Mouse (Mus musculus) kidney, embryonic 14.5 days (tissue): Measurements from ENCODE around the gene Uimc1. TPM values are rescaled to one million over a fixed set of nuclear protein-coding genes. Genes with fewer than 3 reads are reported as not detected.

Experiments used
- ATAC-seq: fragments of 200-750 bp; cut with Nextera tagmentation; 2 replicates; pipeline ENCODE4 v1.8.0; 2017; ENCODE audit warnings: moderate number of reproducible peaks, mild to moderate bottlenecking, moderate TSS enrichment, moderate library complexity; ENCODE audit not compliant: low FRiP score, low TSS enrichment
- H3K27ac ChIP-seq: fragments of 300-500 bp; sonication (generic); 2 replicates; pipeline ENCODE4 v1.5.1; 2014; ENCODE audit warnings: low read depth, mild to moderate bottlenecking, low read length, moderate library complexity, mixed read lengths
- H3K27me3 ChIP-seq: fragments of 300-500 bp; sonication (generic); 2 replicates; pipeline ENCODE4 v1.6.1; 2014; ENCODE audit warnings: mild to moderate bottlenecking, low read length; ENCODE audit not compliant: control insufficient read depth, insufficient read depth
- H3K36me3 ChIP-seq: fragments of 300-500 bp; sonication (generic); 2 replicates; pipeline ENCODE4 v1.6.1; 2014; ENCODE audit warnings: low read length, mixed read lengths; ENCODE audit not compliant: control insufficient read depth, insufficient read depth
- H3K4me1 ChIP-seq: fragments of 300-500 bp; sonication (generic); 2 replicates; pipeline ENCODE4 v1.6.1; 2014; ENCODE audit warnings: low read length, mixed read lengths; ENCODE audit not compliant: control insufficient read depth, insufficient read depth
- H3K4me2 ChIP-seq: fragments of 300-500 bp; sonication (generic); replicated peaks from 2 replicates; pipeline ENCODE4 v1.6.1; 2014; ENCODE audit warnings: low read depth, mild to moderate bottlenecking, low read length
- H3K4me3 ChIP-seq: fragments of 300-500 bp; sonication (generic); 2 replicates; pipeline ENCODE4 v1.5.1; 2014; ENCODE audit warnings: mild to moderate bottlenecking, low read length
- H3K9ac ChIP-seq: fragments of 300-500 bp; sonication (generic); 2 replicates; pipeline ENCODE4 v1.6.1; 2014; ENCODE audit warnings: low read depth, mild to moderate bottlenecking, low read length, moderate library complexity
- H3K9me3 ChIP-seq: fragments of 300-500 bp; sonication (generic); 2 replicates; pipeline ENCODE4 v1.6.1; 2016; ENCODE audit warnings: low read length; ENCODE audit not compliant: control insufficient read depth
- WGBS: fragments of 180-500 bp; shearing (Covaris S2); extraction: QIAGEN DNeasy Blood & Tissue Kit; methylation state at CpG from one replicate; pipeline ENCODE4 v1.1.7; 2014; 5-methylcytosine and 5-hydroxymethylcytosine counted together
- polyA plus RNA-seq: library from polyadenylated mRNA; unstranded; fragments of >200 nt; fragmentation: Nextera tagmentation; extraction: Ambion mirVana; gene quantifications from 2 replicates; pipeline ENCODE4 v1.2.1, GENCODE M21; 2014

Uimc1 gene
- polyA plus RNA-seq, 1 experiment from 2014 or later: 29.6 TPM

GRCm38 (mm10) chr13:55011103-55011502 lies 89.0 kb downstream of the Uimc1 start:
- peaks cover 3% of the 10 kb centered on the region; the same call in 1 of the 2 replicates for H3K4me1 ChIP-seq
- ATAC-seq: no peak
- no peak overlapping the region for H3K4me3 ChIP-seq
- H3K4me2 ChIP-seq: no peak overlapping the region
- WGBS: 94% methylated on average over 15 of the region's 15 CpGs
- H3K27ac ChIP-seq: no peak overlapping the region
- H3K9ac ChIP-seq: no peak overlapping the region
- H3K36me3 ChIP-seq: no peaks in the 10 kb centered on the region
- no peaks in the 10 kb centered on the region for H3K9me3 ChIP-seq
- H3K27me3 ChIP-seq: no peaks in the 10 kb centered on the region

- 77% methylated on average over 6 of the region's 6 CpGs for WGBS
- Histone ChIP-seq H3K36me3 (no peaks in the 10 kb centered on the region), H3K4me3 (no peak overlapping the region), H3K4me2 (no peak overlapping the region), H3K9me3 (no peaks in the 10 kb centered on the region), H3K4me1 (peaks cover 3% of the 10 kb centered on the region; the same call in 1 of the 2 replicates), H3K9ac (no peak overlapping the region), H3K27ac (no peak overlapping the region), H3K27me3 (no peaks in the 10 kb centered on the region)
- ATAC-seq: no peak
These were observed 91.5 kb downstream of the Uimc1 start for GRCm38 (mm10) chr13:55008589-55008988.

- H3K27ac ChIP-seq: no peak overlapping the region
- ATAC-seq: no peak
- no peak overlapping the region for H3K4me3 ChIP-seq
- H3K4me2 ChIP-seq: no peak overlapping the region
- WGBS: 79% methylated on average over 7 of the region's 7 CpGs
- no peaks in the 10 kb centered on the region for H3K27me3 ChIP-seq
- H3K9ac ChIP-seq: no peak overlapping the region
- H3K9me3 ChIP-seq: no peaks in the 10 kb centered on the region
- H3K36me3 ChIP-seq: no peaks in the 10 kb centered on the region
- no peaks in the 10 kb centered on the region for H3K4me1 ChIP-seq
These were observed 93.7 kb downstream of the Uimc1 start for GRCm38 (mm10) chr13:55006415-55006742.

- Histone ChIP-seq H3K9ac (no peak overlapping the region), H3K9me3 (no peaks in the 10 kb centered on the region), H3K4me3 (no peak overlapping the region), H3K4me1 (no peaks in the 10 kb centered on the region), H3K4me2 (no peak overlapping the region), H3K36me3 (no peaks in the 10 kb centered on the region), H3K27me3 (no peaks in the 10 kb centered on the region), H3K27ac (no peak overlapping the region)
- ATAC-seq: peak; percentile 45; the same call in 1 of the 2 replicates
- WGBS: 65% methylated on average over 31 of the region's 31 CpGs
These were observed 94.2 kb downstream of the Uimc1 start for GRCm38 (mm10) chr13:55005691-55006414.

- H3K9me3 ChIP-seq: no peaks in the 10 kb centered on the region
- H3K4me3 ChIP-seq: no peak overlapping the region
- H3K27ac ChIP-seq: no peak overlapping the region
- no peak overlapping the region for H3K4me2 ChIP-seq
- WGBS: 43% methylated on average over 11 of the region's 11 CpGs
- peak; percentile 19; the same call in 1 of the 2 replicates for ATAC-seq
- H3K36me3 ChIP-seq: no peaks in the 10 kb centered on the region
- no peaks in the 10 kb centered on the region for H3K4me1 ChIP-seq
- H3K9ac ChIP-seq: no peak overlapping the region
- no peaks in the 10 kb centered on the region; the same call in 1 of the 2 replicates for H3K27me3 ChIP-seq
These were observed 95.5 kb downstream of the Uimc1 start for GRCm38 (mm10) chr13:55004646-55005045.

- no peak overlapping the region for H3K27ac ChIP-seq
- H3K4me3 ChIP-seq: no peak overlapping the region
- no peak overlapping the region for H3K4me2 ChIP-seq
- no peaks in the 10 kb centered on the region for H3K36me3 ChIP-seq
- H3K9me3 ChIP-seq: no peaks in the 10 kb centered on the region
- no peaks in the 10 kb centered on the region for H3K4me1 ChIP-seq
- H3K27me3 ChIP-seq: no peaks in the 10 kb centered on the region; the same call in 1 of the 2 replicates
- 76% methylated on average over 10 of the region's 10 CpGs for WGBS
- no peak for ATAC-seq
- no peak overlapping the region for H3K9ac ChIP-seq
These were observed 98.0 kb downstream of the Uimc1 start for GRCm38 (mm10) chr13:55002090-55002489.

GRCm38 (mm10) chr13:55000433-55000832 lies 99.7 kb downstream of the Uimc1 start:
- H3K27ac ChIP-seq: no peak overlapping the region
- no peak for ATAC-seq
- H3K36me3 ChIP-seq: no peaks in the 10 kb centered on the region
- H3K27me3 ChIP-seq: no peaks in the 10 kb centered on the region; the same call in 1 of the 2 replicates
- H3K4me3 ChIP-seq: no peak overlapping the region
- 71% methylated on average over 10 of the region's 10 CpGs for WGBS
- H3K9me3 ChIP-seq: no peaks in the 10 kb centered on the region
- H3K9ac ChIP-seq: no peak overlapping the region
- no peaks in the 10 kb centered on the region for H3K4me1 ChIP-seq
- no peak overlapping the region for H3K4me2 ChIP-seq

- Histone ChIP-seq H3K4me3 (no peak overlapping the region), H3K4me2 (no peak overlapping the region), H3K9ac (no peak overlapping the region), H3K36me3 (no peaks in the 10 kb centered on the region), H3K27ac (no peak overlapping the region), H3K27me3 (no peaks in the 10 kb centered on the region; the same call in 1 of the 2 replicates), H3K4me1 (no peaks in the 10 kb centered on the region), H3K9me3 (no peaks in the 10 kb centered on the region)
- 88% methylated on average over 8 of the region's 8 CpGs for WGBS
- ATAC-seq: no peak
These were observed 102.5 kb downstream of the Uimc1 start for GRCm38 (mm10) chr13:54997568-54997967.

GRCm38 (mm10) chr13:54995161-54995560 lies 104.9 kb downstream of the Uimc1 start:
- H3K36me3 ChIP-seq: no peaks in the 10 kb centered on the region
- no peak overlapping the region for H3K4me2 ChIP-seq
- no peak overlapping the region for H3K4me3 ChIP-seq
- H3K27ac ChIP-seq: no peak overlapping the region
- ATAC-seq: no peak
- H3K4me1 ChIP-seq: no peaks in the 10 kb centered on the region
- 76% methylated on average over 6 of the region's 6 CpGs for WGBS
- H3K9ac ChIP-seq: no peak overlapping the region
- H3K9me3 ChIP-seq: no peaks in the 10 kb centered on the region
- H3K27me3 ChIP-seq: no peaks in the 10 kb centered on the region
